Mouse (Mus musculus): ENCODE results near the gene Ano3. TPM values are rescaled to one million over a fixed set of nuclear protein-coding genes. Genes with fewer than 3 reads are reported as not detected.

Gene Ano3
- polyA plus RNA-seq, 1 experiment from 2014 or later, result 0.09 TPM

DNA sequence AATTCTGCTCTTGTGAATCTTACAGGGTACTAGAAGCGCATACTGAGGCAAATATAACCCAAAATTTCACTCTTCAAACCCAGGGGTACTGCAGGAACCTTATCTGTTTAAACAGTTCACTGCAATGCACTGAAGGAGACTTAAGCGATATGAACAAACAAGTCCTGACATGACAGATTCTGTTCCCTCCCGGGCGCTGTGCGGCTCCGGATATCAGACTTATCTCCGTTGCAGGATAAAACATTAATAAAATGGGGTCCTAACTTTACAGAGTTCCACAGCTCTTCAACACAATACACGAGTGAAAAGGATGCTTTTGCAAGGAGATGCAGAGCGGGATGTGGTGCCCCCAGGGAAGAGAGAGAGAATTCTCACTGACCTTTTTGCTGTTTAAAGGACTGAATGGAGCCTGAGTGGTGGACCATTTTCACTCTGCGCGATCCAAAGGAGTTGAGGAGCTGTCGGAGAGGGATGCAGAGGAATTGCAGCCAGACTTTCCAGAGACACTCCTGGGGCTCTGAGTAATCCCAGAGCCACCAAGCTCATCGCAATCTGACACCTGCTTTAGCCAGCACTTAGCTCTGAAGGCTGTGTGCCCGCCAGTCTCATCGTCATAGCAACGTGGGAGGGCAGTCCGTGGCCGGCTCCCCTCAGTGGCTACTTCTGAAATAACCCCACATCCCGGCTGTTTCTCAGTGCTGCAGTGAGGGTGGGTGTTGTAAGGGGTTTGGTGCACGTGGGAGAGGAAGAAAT is 868 bp downstream of the Ano3 start:
- H3K27ac ChIP-seq (ENCODE audit: low read length), result no peak overlapping the region
- 3% methylated on average over 20 of the region's 20 CpGs for WGBS
- H3K4me3 ChIP-seq (ENCODE audit: low read length), result peak overlapping the region; percentile 29
- H3K27me3 ChIP-seq (replicated peaks; ENCODE audit: control insufficient read depth, insufficient read depth, low read length), result no peaks in the 10 kb centered on the region
- H3K9ac ChIP-seq (ENCODE audit: low read depth, low read length), result peak overlapping the region; percentile 19; the same call in 1 of the 2 replicates
- peaks cover 3% of the 10 kb centered on the region; the same call in 1 of the 2 replicates for H3K4me1 ChIP-seq (ENCODE audit: control insufficient read depth, insufficient read depth, low read length)
- no peaks in the 10 kb centered on the region for H3K36me3 ChIP-seq (ENCODE audit: control insufficient read depth, insufficient read depth, low read length)
- ATAC-seq, result peak; percentile 48
- H3K4me2 ChIP-seq (ENCODE audit: low read depth, low read length), result peak overlapping the region; percentile 48
- H3K9me3 ChIP-seq (ENCODE audit: control insufficient read depth, low read length), result no peaks in the 10 kb centered on the region

DNA sequence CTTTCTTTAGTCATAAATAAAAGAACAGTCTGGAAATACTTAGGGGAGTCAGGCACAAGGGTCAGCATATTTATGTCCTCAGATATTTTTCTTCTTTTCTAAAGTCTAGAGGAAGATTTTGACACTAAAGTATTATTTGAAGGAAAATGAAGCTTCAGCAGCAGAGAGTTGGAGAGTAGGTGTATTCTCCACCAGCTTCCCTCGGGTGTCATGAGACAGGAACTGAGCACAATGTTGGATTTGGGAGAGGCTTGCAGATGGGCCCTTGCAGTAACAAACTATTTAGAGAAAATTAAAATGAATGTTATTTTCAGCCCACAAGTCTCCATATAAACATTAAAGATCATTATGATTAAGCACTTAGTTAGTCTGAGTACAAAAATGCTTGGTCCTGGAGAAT is 5.6 kb downstream of the Ano3 start:
- H3K4me3 ChIP-seq (ENCODE audit: low read length), result no peak overlapping the region
- peaks cover 3% of the 10 kb centered on the region; the same call in 1 of the 2 replicates for H3K4me1 ChIP-seq (ENCODE audit: control insufficient read depth, insufficient read depth, low read length)
- H3K9ac ChIP-seq (ENCODE audit: low read depth, low read length), result no peak overlapping the region
- no peaks in the 10 kb centered on the region for H3K27me3 ChIP-seq (replicated peaks; ENCODE audit: control insufficient read depth, insufficient read depth, low read length)
- H3K36me3 ChIP-seq (ENCODE audit: control insufficient read depth, insufficient read depth, low read length), result no peaks in the 10 kb centered on the region
- no peak overlapping the region for H3K27ac ChIP-seq (ENCODE audit: low read length)
- WGBS, result 49% methylated on average over 1 of the region's 1 CpGs
- no peaks in the 10 kb centered on the region for H3K9me3 ChIP-seq (ENCODE audit: control insufficient read depth, low read length)
- H3K4me2 ChIP-seq (ENCODE audit: low read depth, low read length), result no peak overlapping the region
- ATAC-seq, result no peak

DNA sequence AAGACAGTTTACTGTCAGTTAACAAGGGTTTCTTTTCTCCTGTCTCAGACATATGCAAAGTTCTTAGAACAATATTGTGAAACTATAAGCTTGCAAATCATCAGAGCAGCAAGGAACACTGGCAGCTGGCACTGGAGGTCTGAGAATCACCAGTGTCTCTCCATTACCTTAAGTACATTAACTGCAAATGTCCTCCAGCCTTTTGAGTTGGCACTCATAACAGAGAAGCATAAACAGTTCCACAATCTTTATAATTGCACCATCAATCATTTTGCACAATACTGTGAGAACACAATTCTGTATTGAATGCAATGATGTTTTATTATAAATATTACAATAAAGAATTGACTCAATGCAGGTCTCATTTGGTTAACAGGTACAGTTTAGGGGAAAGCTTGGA is 15.0 kb downstream of the Ano3 start:
- Histone ChIP-seq H3K4me1 (ENCODE audit: control insufficient read depth, insufficient read depth, low read length) (no peaks in the 10 kb centered on the region), H3K27ac (ENCODE audit: low read length) (no peak overlapping the region), H3K36me3 (ENCODE audit: control insufficient read depth, insufficient read depth, low read length) (no peaks in the 10 kb centered on the region), H3K9ac (ENCODE audit: low read depth, low read length) (no peak overlapping the region), H3K27me3 (replicated peaks; ENCODE audit: control insufficient read depth, insufficient read depth, low read length) (no peaks in the 10 kb centered on the region), H3K4me2 (ENCODE audit: low read depth, low read length) (no peak overlapping the region), H3K4me3 (ENCODE audit: low read length) (no peak overlapping the region), H3K9me3 (ENCODE audit: control insufficient read depth, low read length) (no peaks in the 10 kb centered on the region)
- ATAC-seq, result no peak

DNA sequence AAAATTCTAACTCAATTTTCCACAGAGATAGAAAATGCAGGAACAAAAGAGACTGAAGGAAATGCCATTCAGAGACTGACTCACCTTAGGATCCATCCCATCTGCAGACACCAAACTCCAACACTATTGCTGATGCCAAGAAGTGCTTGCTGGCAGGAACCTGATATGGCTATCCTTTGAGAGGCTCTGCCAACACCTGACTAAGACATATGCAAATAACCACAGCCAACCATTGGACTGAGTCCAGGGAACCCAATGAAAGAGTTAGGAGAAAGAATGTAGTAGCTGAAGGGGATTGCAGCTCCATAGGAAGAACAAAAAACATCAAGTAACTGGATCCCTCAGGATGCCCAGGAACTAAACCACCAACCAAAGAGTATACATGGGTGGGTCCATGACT is 21.6 kb downstream of the Ano3 start:
- Histone ChIP-seq H3K27ac (ENCODE audit: low read length) (no peak overlapping the region), H3K4me2 (ENCODE audit: low read depth, low read length) (no peak overlapping the region), H3K4me1 (ENCODE audit: control insufficient read depth, insufficient read depth, low read length) (no peaks in the 10 kb centered on the region), H3K4me3 (ENCODE audit: low read length) (no peak overlapping the region), H3K27me3 (replicated peaks; ENCODE audit: control insufficient read depth, insufficient read depth, low read length) (no peaks in the 10 kb centered on the region), H3K36me3 (ENCODE audit: control insufficient read depth, insufficient read depth, low read length) (no peaks in the 10 kb centered on the region), H3K9me3 (ENCODE audit: control insufficient read depth, low read length) (no peaks in the 10 kb centered on the region), H3K9ac (ENCODE audit: low read depth, low read length) (no peak overlapping the region)
- no peak for ATAC-seq

DNA sequence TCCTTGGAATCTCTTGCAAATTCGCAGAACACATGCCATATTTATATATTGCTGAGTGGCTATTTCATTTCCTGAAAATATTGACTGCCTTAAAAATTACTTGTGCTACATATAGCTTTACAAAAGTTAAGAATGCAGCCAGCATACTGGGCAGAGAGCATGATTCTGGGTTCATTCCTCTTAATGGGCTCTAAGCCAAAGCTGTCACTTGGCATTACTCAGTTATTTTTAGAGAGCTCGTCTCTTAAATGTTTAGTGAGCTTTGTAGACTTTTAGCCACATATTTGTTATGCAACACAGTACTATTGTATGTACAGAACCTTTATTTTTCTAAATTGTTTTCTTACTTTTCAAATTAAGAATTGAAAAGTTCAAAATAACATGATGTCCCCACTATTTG is 41.2 kb downstream of the Ano3 start:
- WGBS, result 52% methylated on average over 2 of the region's 2 CpGs
- no peak overlapping the region for H3K4me3 ChIP-seq (ENCODE audit: low read length)
- H3K9me3 ChIP-seq (ENCODE audit: control insufficient read depth, low read length), result no peaks in the 10 kb centered on the region
- no peak overlapping the region for H3K4me2 ChIP-seq (ENCODE audit: low read depth, low read length)
- H3K36me3 ChIP-seq (ENCODE audit: control insufficient read depth, insufficient read depth, low read length), result no peaks in the 10 kb centered on the region
- no peaks in the 10 kb centered on the region for H3K4me1 ChIP-seq (ENCODE audit: control insufficient read depth, insufficient read depth, low read length)
- no peak overlapping the region for H3K27ac ChIP-seq (ENCODE audit: low read length)
- no peak overlapping the region for H3K9ac ChIP-seq (ENCODE audit: low read depth, low read length)
- H3K27me3 ChIP-seq (replicated peaks; ENCODE audit: control insufficient read depth, insufficient read depth, low read length), result no peaks in the 10 kb centered on the region
- no peak for ATAC-seq

DNA sequence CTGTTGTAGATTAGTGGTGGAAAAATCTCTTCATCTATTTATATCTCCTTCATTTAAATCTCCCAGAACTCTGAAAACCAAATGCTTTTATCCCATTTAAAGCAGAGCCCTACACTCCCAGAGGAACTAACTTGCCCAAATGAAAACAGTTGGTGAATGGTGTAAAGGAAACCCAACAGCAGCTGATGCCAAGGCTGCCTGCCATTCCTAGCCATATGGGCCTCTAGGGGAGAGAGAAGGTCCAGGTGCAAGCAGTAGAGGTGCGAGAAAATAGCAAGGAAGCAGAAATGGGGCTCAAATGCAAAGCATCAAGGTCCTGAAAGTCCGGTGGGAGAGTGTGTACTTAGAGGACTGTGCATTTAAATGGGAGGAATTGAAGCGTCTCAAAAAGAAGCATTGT is 44.2 kb downstream of the Ano3 start:
- no peaks in the 10 kb centered on the region for H3K4me1 ChIP-seq (ENCODE audit: control insufficient read depth, insufficient read depth, low read length)
- no peaks in the 10 kb centered on the region for H3K27me3 ChIP-seq (replicated peaks; ENCODE audit: control insufficient read depth, insufficient read depth, low read length)
- no peak overlapping the region for H3K4me2 ChIP-seq (ENCODE audit: low read depth, low read length)
- no peaks in the 10 kb centered on the region for H3K36me3 ChIP-seq (ENCODE audit: control insufficient read depth, insufficient read depth, low read length)
- H3K9me3 ChIP-seq (ENCODE audit: control insufficient read depth, low read length), result no peaks in the 10 kb centered on the region
- no peak overlapping the region for H3K27ac ChIP-seq (ENCODE audit: low read length)
- no peak overlapping the region for H3K9ac ChIP-seq (ENCODE audit: low read depth, low read length)
- no peak overlapping the region for H3K4me3 ChIP-seq (ENCODE audit: low read length)
- 62% methylated on average over 3 of the region's 3 CpGs for WGBS
- ATAC-seq, result no peak

DNA sequence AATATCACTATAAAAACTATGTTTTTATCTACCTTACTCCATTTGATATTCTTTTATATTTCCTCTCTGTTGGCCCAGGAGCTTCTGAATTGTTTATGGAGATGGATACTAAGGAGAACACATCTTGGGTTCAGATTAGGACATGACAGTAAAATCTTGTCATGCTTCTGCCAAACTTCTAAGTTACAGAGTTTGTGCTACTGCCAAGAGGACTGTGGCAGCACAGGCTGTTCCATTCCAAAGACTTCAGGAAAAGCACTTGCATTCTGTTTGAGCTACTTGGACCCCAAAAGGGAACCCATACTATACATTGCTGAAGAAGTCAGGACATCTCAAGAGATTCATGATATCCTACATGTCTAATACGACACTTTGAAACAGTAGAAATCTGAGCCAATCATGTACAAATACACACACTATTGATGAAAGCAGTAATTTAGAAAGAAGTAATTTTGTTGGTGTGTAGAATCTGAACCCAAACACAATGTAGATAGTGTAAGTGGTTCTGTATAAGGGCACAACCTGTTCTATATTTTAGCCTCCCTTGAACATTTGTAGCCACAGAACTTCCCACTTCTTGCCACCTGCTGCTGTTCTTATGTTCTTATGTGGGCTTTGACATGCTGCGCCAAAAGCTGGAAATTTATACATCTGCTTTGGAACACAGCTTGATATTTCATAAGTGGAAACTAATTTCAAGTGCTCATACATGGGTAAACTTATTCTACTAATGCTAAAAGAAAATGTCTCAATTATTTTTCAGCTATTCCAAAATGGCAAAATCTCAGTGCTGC is 54.0 kb downstream of the Ano3 start:
- Histone ChIP-seq H3K4me3 (ENCODE audit: low read length) (no peak overlapping the region), H3K9me3 (ENCODE audit: control insufficient read depth, low read length) (no peaks in the 10 kb centered on the region), H3K4me2 (ENCODE audit: low read depth, low read length) (no peak overlapping the region), H3K4me1 (ENCODE audit: control insufficient read depth, insufficient read depth, low read length) (no peaks in the 10 kb centered on the region), H3K27ac (ENCODE audit: low read length) (no peak overlapping the region), H3K9ac (ENCODE audit: low read depth, low read length) (no peak overlapping the region), H3K27me3 (replicated peaks; ENCODE audit: control insufficient read depth, insufficient read depth, low read length) (no peaks in the 10 kb centered on the region), H3K36me3 (ENCODE audit: control insufficient read depth, insufficient read depth, low read length) (no peaks in the 10 kb centered on the region)
- ATAC-seq, result no peak
- WGBS, result 94% methylated on average over 2 of the region's 2 CpGs

DNA sequence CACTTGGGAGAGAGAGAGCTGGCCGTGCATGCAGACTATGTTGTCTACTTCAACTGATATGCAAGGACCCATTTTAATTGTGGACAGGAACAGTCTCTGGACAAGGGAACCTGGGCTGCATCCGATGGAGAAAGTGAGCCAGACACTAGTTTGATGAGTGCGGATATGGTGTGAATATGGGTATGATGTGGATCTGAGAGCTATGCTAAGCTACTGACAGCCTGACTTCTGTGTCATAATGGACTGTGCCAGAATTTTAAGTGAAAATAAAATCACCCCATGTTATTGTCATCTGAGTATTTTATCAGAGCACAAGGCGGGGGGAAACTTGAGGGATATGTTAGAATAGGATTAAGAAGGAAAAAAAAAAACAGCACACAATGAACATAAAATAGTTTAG is 79.1 kb downstream of the Ano3 start:
- Histone ChIP-seq H3K9ac (ENCODE audit: low read depth, low read length) (no peak overlapping the region), H3K4me2 (ENCODE audit: low read depth, low read length) (no peak overlapping the region), H3K36me3 (ENCODE audit: control insufficient read depth, insufficient read depth, low read length) (no peaks in the 10 kb centered on the region), H3K9me3 (ENCODE audit: control insufficient read depth, low read length) (no peaks in the 10 kb centered on the region), H3K4me1 (ENCODE audit: control insufficient read depth, insufficient read depth, low read length) (no peaks in the 10 kb centered on the region), H3K27me3 (replicated peaks; ENCODE audit: control insufficient read depth, insufficient read depth, low read length) (no peaks in the 10 kb centered on the region), H3K4me3 (ENCODE audit: low read length) (no peak overlapping the region), H3K27ac (ENCODE audit: low read length) (no peak overlapping the region)
- no peak for ATAC-seq
- 79% methylated on average over 4 of the region's 4 CpGs for WGBS

DNA sequence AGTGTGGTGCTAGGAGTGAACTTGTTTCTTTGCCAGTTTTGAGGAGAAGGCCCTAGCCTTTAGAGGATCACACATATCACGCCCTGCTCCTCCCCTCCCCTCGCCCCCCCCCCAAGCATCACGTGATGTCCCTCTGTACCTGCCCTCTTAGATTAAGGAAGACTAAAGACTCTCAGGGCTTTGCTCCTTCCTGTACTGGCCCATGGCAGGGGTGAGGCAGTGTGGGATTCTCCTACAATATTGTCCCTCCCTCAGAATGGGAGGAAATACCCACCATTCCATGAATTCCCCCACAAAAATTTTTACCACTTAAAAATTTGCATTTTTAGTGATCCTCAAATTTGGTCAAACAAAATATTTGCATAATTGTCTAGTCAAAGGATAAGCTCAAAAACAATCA is 85.1 kb downstream of the Ano3 start:
- H3K27ac ChIP-seq (ENCODE audit: low read length), result no peak overlapping the region
- no peaks in the 10 kb centered on the region for H3K4me1 ChIP-seq (ENCODE audit: control insufficient read depth, insufficient read depth, low read length)
- H3K4me3 ChIP-seq (ENCODE audit: low read length), result no peak overlapping the region
- H3K9ac ChIP-seq (ENCODE audit: low read depth, low read length), result no peak overlapping the region
- no peak overlapping the region for H3K4me2 ChIP-seq (ENCODE audit: low read depth, low read length)
- H3K27me3 ChIP-seq (replicated peaks; ENCODE audit: control insufficient read depth, insufficient read depth, low read length), result no peaks in the 10 kb centered on the region
- H3K9me3 ChIP-seq (ENCODE audit: control insufficient read depth, low read length), result no peaks in the 10 kb centered on the region
- H3K36me3 ChIP-seq (ENCODE audit: control insufficient read depth, insufficient read depth, low read length), result no peaks in the 10 kb centered on the region
- no peak for ATAC-seq
- 54% methylated on average over 3 of the region's 3 CpGs for WGBS
